Mouse (Mus musculus) testis, adult 2 months (tissue): Measurements from ENCODE around the gene Sp2.

Source experiments
- CTCF ChIP-seq: fragments of 200-500 bp; IDR thresholded peaks from 2 replicates; pipeline ENCODE4 v1.5.1; 2012; ENCODE audit warnings: low read depth, mild to moderate bottlenecking, inconsistent platforms, low read length, moderate library complexity; ENCODE audit not compliant: control insufficient read depth, insufficient read depth, insufficient replicate concordance
- POLR2A ChIP-seq: fragments of 200-500 bp; IDR thresholded peaks from 2 replicates; pipeline ENCODE4 v1.6.1; 2012; ENCODE audit warnings: low read depth, mild to moderate bottlenecking, inconsistent platforms, low read length, moderate library complexity; ENCODE audit not compliant: control insufficient read depth

GRCm38 (mm10) chr11:96955094-96955493 lies 27.7 kb downstream of the Sp2 start:
- TF ChIP-seq CTCF (no peak), POLR2A (no peak)
